Mouse (Mus musculus): Measurements from ENCODE around the gene Phkg1. TPM values are rescaled to one million over a fixed set of nuclear protein-coding genes. Genes with fewer than 3 reads are reported as not detected.

Phkg1 gene
- polyA plus RNA-seq, 1 experiment, result 5.6 TPM

GRCm38 (mm10) chr5:129844848-129845247 is 53.5 kb downstream of the Phkg1 start:
- DNase-seq (ENCODE audit: low read depth), result peak; percentile 54

Other genes starting within 250 kb of the Phkg1 start
- 1.6 and 2.3 TPM in 2 replicates for gene Zfp11, start 228.4 kb downstream of the Phkg1 start, polyA plus RNA-seq (2012; rRNA removed)
- gene Sept14, start 190.0 kb downstream of the Phkg1 start, polyA plus RNA-seq (2012; rRNA removed), result 0.12 TPM in 1 of 2 replicates, not detected in the other
- 59.5 and 72.4 TPM in 2 replicates for gene Mrps17, start 183.1 kb downstream of the Phkg1 start, polyA plus RNA-seq (2012; rRNA removed)
- 55.0 and 57.8 TPM in 2 replicates for gene Nipsnap2, start 173.5 kb downstream of the Phkg1 start, polyA plus RNA-seq (2012; rRNA removed)
- gene Psph, start 111.1 kb downstream of the Phkg1 start, polyA plus RNA-seq (2012; rRNA removed), result 56.6 and 95.0 TPM in 2 replicates
- gene Sumf2, start 51.6 kb downstream of the Phkg1 start, polyA plus RNA-seq (2012; rRNA removed), result 18.8 and 24.8 TPM in 2 replicates
- gene Chchd2, start 11.1 kb downstream of the Phkg1 start, polyA plus RNA-seq (2012; rRNA removed), result 855 and 995 TPM in 2 replicates
- 3.5 and 3.9 TPM in 2 replicates for gene Zbed5, start 2.8 kb downstream of the Phkg1 start, polyA plus RNA-seq (2012; rRNA removed)
- gene Nupr1l, start 10.0 kb upstream of the Phkg1 start, polyA plus RNA-seq (2012; rRNA removed), result 36.7 and 41.6 TPM in 2 replicates
- gene Vkorc1l1, start 43.4 kb upstream of the Phkg1 start, polyA plus RNA-seq (2012; rRNA removed), result 55.8 and 64.3 TPM in 2 replicates
- gene Gusb, start 104.5 kb upstream of the Phkg1 start, polyA plus RNA-seq (2012; rRNA removed), result 53.9 and 65.7 TPM in 2 replicates
- 90.2 and 116 TPM in 2 replicates for gene Asl, start 130.7 kb upstream of the Phkg1 start, polyA plus RNA-seq (2012; rRNA removed)
- gene Crcp, start 130.7 kb upstream of the Phkg1 start, polyA plus RNA-seq (2012; rRNA removed), result 17.4 and 19.0 TPM in 2 replicates
- 19.1 and 22.2 TPM in 2 replicates for gene Tpst1, start 174.8 kb upstream of the Phkg1 start, polyA plus RNA-seq (2012; rRNA removed)
- gene Kctd7, start 246.3 kb upstream of the Phkg1 start, polyA plus RNA-seq (2012; rRNA removed), result 8.4 and 9.7 TPM in 2 replicates